Mouse (Mus musculus) T-cell, adult 66 days (primary cell): ENCODE measurements around the gene Plce1. TPM values are rescaled to one million over a fixed set of nuclear protein-coding genes. Genes with fewer than 3 reads are reported as not detected.

ENCODE experiments used
- total RNA-seq, 2 experiments: library from RNA; stranded (reverse); gene quantifications; 3 replicates in 1 of 2; 4 replicates in 1 of 2; pipeline ENCODE4 v1.2.4; 2023

Plce1 gene
- under 1 TPM; 0.58 to 0.68 TPM for total RNA-seq

GRCm38 (mm10) chr19:38480731-38481621, at the start of gene Plce1:
Gene Plce1, plus strand, starts transcription at chr19:38481109.

GRCm38 (mm10) chr19:38818766-38819426, 338.0 kb downstream of the Plce1 start, which contains the start of gene Noc3l:
Gene Noc3l, minus strand, starts transcription at chr19:38819237.

Other genes starting within 250 kb of the Plce1 start
- not detected for gene Lgi1, start 216.6 kb upstream of the Plce1 start, total RNA-seq
- gene Slc35g1, start 85.1 kb upstream of the Plce1 start, total RNA-seq: 10 to 100 TPM; 24.0 to 25.2 TPM